Mouse (Mus musculus) thymus, adult 2 months (tissue): ENCODE results near the gene Me1. TPM values are rescaled to one million over a fixed set of nuclear protein-coding genes. Genes with fewer than 3 reads are reported as not detected.
A peak's percentile ranks its signal among the peaks of the same experiment; 100 is the strongest.

Source experiments
- DNase-seq: peaks from one replicate; pipeline ENCODE4 v3.0.0; 2021
- H3K27ac ChIP-seq: fragments of 200-500 bp; 2 replicates; pipeline ENCODE4 v1.5.1; 2012; ENCODE audit warnings: low read length, control low read depth; ENCODE audit not compliant: control insufficient read depth, insufficient read depth
- H3K27me3 ChIP-seq: fragments of 200-500 bp; 2 replicates; pipeline ENCODE4 v1.6.1; 2012; ENCODE audit warnings: mild to moderate bottlenecking, low read length, moderate library complexity, mixed read lengths; ENCODE audit not compliant: control insufficient read depth, insufficient read depth
- H3K36me3 ChIP-seq: fragments of 200-500 bp; 2 replicates; pipeline ENCODE4 v1.6.1; 2012; ENCODE audit warnings: mild to moderate bottlenecking, low read length, moderate library complexity; ENCODE audit not compliant: control insufficient read depth, insufficient read depth
- H3K4me1 ChIP-seq: fragments of 200-500 bp; replicated peaks from 2 replicates; pipeline ENCODE4 v1.6.1; 2012; ENCODE audit warnings: low read length; ENCODE audit not compliant: control insufficient read depth, insufficient read depth
- H3K4me3 ChIP-seq: fragments of 200-500 bp; 2 replicates; pipeline ENCODE4 v1.5.1; 2012; ENCODE audit warnings: mild to moderate bottlenecking, low read length, control low read depth, moderate library complexity; ENCODE audit not compliant: control insufficient read depth, insufficient read depth
- CTCF ChIP-seq: fragments of 200-500 bp; IDR thresholded peaks from 2 replicates; pipeline ENCODE4 v1.5.1; 2012; ENCODE audit warnings: mild to moderate bottlenecking, control low read depth, low read length, moderate library complexity, borderline replicate concordance; ENCODE audit not compliant: control insufficient read depth, poor library complexity, insufficient read depth; ENCODE audit errors: extremely low read depth
- POLR2A ChIP-seq: fragments of 200-500 bp; IDR thresholded peaks from 2 replicates; pipeline ENCODE4 v1.6.1; 2012; ENCODE audit warnings: mild to moderate bottlenecking, low read length, control low read depth, moderate library complexity; ENCODE audit not compliant: control insufficient read depth, poor library complexity, insufficient read depth; ENCODE audit errors: extremely low read depth
- WGBS: fragments of 180-500 bp; shearing (Covaris S2); methylation state at CpG from one replicate; pipeline ENCODE4 v1.1.7; 2018; 5-methylcytosine and 5-hydroxymethylcytosine counted together
- polyA plus RNA-seq: library from polyadenylated mRNA; depleted of rRNA; stranded (reverse); fragments of >200 nt; gene quantifications from 2 replicates; pipeline ENCODE4 v1.2.3, GENCODE M21; 2012; rRNA removed

Me1 gene
- 24.6 and 30.4 TPM in 2 replicates for polyA plus RNA-seq

GRCm38 (mm10) chr9:86695818-86696261 lies at the start of gene Me1:
Gene Me1 (minus strand): TSS chr9:86695953.
- Histone ChIP-seq H3K36me3 (no peaks in the 10 kb centered on the region), H3K27me3 (peaks cover 7% of the 10 kb centered on the region; the same call in 1 of the 2 replicates), H3K27ac (no peak within 1 kb of the TSS), H3K4me3 (peak within 1 kb of the TSS; percentile 31), H3K4me1 (0 out of 2 replicates have a peak, but pooled peaks cover 5% of the 10 kb centered on the region)
- TF ChIP-seq CTCF (no peak), POLR2A (no peak)
- no peak for DNase-seq
- WGBS, result 5% methylated on average over 40 of the region's 46 CpGs

- H3K36me3 ChIP-seq, result no peaks in the 10 kb centered on the region
- no peak overlapping the region for H3K27ac ChIP-seq
- no peak for TF ChIP-seq CTCF
- no peak for TF ChIP-seq POLR2A
- 55% methylated on average over 5 of the region's 5 CpGs for WGBS
- H3K4me3 ChIP-seq, result no peak overlapping the region
- DNase-seq, result no peak
- no peaks in the 10 kb centered on the region for H3K27me3 ChIP-seq
- H3K4me1 ChIP-seq, result no peaks in the 10 kb centered on the region
These were observed 48.3 kb upstream of the Me1 start for GRCm38 (mm10) chr9:86744041-86744440.

GRCm38 (mm10) chr9:86742959-86743911 lies 47.5 kb upstream of the Me1 start, which contains the start of gene Prss35:
Gene Prss35 (plus strand): TSS chr9:86743649.
- Histone ChIP-seq H3K27me3 (no peaks in the 10 kb centered on the region), H3K4me1 (no peaks in the 10 kb centered on the region), H3K36me3 (no peaks in the 10 kb centered on the region), H3K27ac (no peak within 1 kb of the TSS), H3K4me3 (no peak within 1 kb of the TSS)
- WGBS, result 10% methylated on average over 19 of the region's 19 CpGs
- no peak for DNase-seq
- no peak for TF ChIP-seq POLR2A
- TF ChIP-seq CTCF, result no peak

GRCm38 (mm10) chr9:86739971-86740370 lies 44.2 kb upstream of the Me1 start:
- no peak overlapping the region for H3K27ac ChIP-seq
- H3K27me3 ChIP-seq, result no peaks in the 10 kb centered on the region
- DNase-seq, result no peak
- H3K4me3 ChIP-seq, result no peak overlapping the region
- TF ChIP-seq POLR2A (no peak), CTCF (no peak)
- H3K4me1 ChIP-seq, result no peaks in the 10 kb centered on the region
- no peaks in the 10 kb centered on the region for H3K36me3 ChIP-seq
- WGBS, result 56% methylated on average over 3 of the region's 3 CpGs

- no peaks in the 10 kb centered on the region for H3K27me3 ChIP-seq
- H3K4me3 ChIP-seq, result no peak overlapping the region
- H3K4me1 ChIP-seq, result no peaks in the 10 kb centered on the region
- WGBS, result 97% methylated on average over 8 of the region's 8 CpGs
- no peak for TF ChIP-seq CTCF
- no peak for TF ChIP-seq POLR2A
- no peak for DNase-seq
- no peak overlapping the region for H3K27ac ChIP-seq
- H3K36me3 ChIP-seq, result no peaks in the 10 kb centered on the region
These were observed 43.0 kb upstream of the Me1 start for GRCm38 (mm10) chr9:86738801-86739200.

- no peak overlapping the region for H3K27ac ChIP-seq
- TF ChIP-seq CTCF (no peak), POLR2A (no peak)
- no peaks in the 10 kb centered on the region for H3K36me3 ChIP-seq
- DNase-seq, result no peak
- whole genome bisulfite sequencing, result 96% methylated on average over 1 of the region's 1 CpGs
- no peak overlapping the region for H3K4me3 ChIP-seq
- no peaks in the 10 kb centered on the region for H3K4me1 ChIP-seq
- H3K27me3 ChIP-seq, result no peaks in the 10 kb centered on the region
These were observed 42.3 kb upstream of the Me1 start for GRCm38 (mm10) chr9:86738067-86738466.

- 97% methylated on average over 4 of the region's 4 CpGs for WGBS
- Histone ChIP-seq H3K36me3 (no peaks in the 10 kb centered on the region), H3K27ac (no peak overlapping the region), H3K4me1 (no peaks in the 10 kb centered on the region), H3K27me3 (no peaks in the 10 kb centered on the region), H3K4me3 (no peak overlapping the region)
- DNase-seq, result no peak
- no peak for TF ChIP-seq POLR2A
- TF ChIP-seq CTCF, result no peak
These were observed 41.2 kb upstream of the Me1 start for GRCm38 (mm10) chr9:86736991-86737390.
